Mouse (Mus musculus) hindbrain, embryonic 12.5 days (tissue): ENCODE measurements around the gene Wwox. TPM values are rescaled to one million over a fixed set of nuclear protein-coding genes. Genes with fewer than 3 reads are reported as not detected.

Experiments
- ATAC-seq: fragments of 200-750 bp; cut with Nextera tagmentation; 2 replicates; pipeline ENCODE4 v1.8.0; 2017; ENCODE audit warnings: moderate TSS enrichment; ENCODE audit not compliant: low FRiP score
- H3K27ac ChIP-seq: fragments of 300-500 bp; sonication (generic); 2 replicates; pipeline ENCODE4 v1.5.1; 2016; ENCODE audit warnings: mild to moderate bottlenecking
- H3K27me3 ChIP-seq: fragments of 300-500 bp; sonication (generic); 2 replicates; pipeline ENCODE4 v1.6.1; 2016; ENCODE audit warnings: mild to moderate bottlenecking
- H3K36me3 ChIP-seq: fragments of 300-500 bp; sonication (generic); 2 replicates; pipeline ENCODE4 v1.6.1; 2016; ENCODE audit warnings: mild to moderate bottlenecking
- H3K4me1 ChIP-seq: fragments of 300-500 bp; sonication (generic); 2 replicates; pipeline ENCODE4 v1.6.1; 2016
- H3K4me2 ChIP-seq: fragments of 300-500 bp; sonication (generic); replicated peaks from 2 replicates; pipeline ENCODE4 v1.6.1; 2016; ENCODE audit warnings: mild to moderate bottlenecking
- H3K4me3 ChIP-seq: fragments of 300-500 bp; sonication (generic); 2 replicates; pipeline ENCODE4 v1.5.1; 2016; ENCODE audit warnings: mild to moderate bottlenecking
- H3K9ac ChIP-seq: fragments of 300-500 bp; sonication (generic); 2 replicates; pipeline ENCODE4 v1.6.1; 2016; ENCODE audit warnings: mild to moderate bottlenecking, moderate library complexity
- H3K9me3 ChIP-seq: fragments of 300-500 bp; sonication (generic); replicated peaks from 2 replicates; pipeline ENCODE4 v1.6.1; 2016; ENCODE audit warnings: mild to moderate bottlenecking
- WGBS: fragments of 180-500 bp; shearing (Covaris S2); methylation state at CpG from one replicate; pipeline ENCODE4 v1.1.7; 2016; 5-methylcytosine and 5-hydroxymethylcytosine counted together
- polyA plus RNA-seq: library from polyadenylated mRNA; unstranded; fragments of >200 nt; fragmentation: Nextera tagmentation; extraction: Ambion mirVana; gene quantifications from 2 replicates; pipeline ENCODE4 v1.2.1, GENCODE M21; 2016

The Wwox gene
- polyA plus RNA-seq, 1 experiment from 2014 or later: 13.8 TPM

DNA sequence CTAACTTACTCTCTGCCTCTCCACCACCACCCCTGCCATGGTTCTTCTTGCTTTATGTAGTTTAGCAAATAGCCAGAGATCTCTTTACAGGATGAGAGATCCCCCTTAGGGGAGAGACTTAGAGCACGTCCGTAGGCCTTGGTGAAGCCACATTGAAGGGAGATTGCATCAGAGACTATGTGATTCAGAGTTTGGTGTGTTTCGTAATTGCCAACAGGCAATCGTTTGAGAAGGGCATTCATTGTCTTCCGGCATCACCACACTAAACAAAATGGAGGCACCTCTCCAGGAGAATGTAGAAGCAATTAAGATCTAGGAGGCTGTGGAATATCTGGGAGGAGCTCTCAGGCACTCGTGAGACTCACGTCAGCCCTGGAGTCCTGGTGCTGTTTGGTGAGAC, 408.2 kb downstream of the Wwox start:
- Histone ChIP-seq H3K4me1 (peaks cover 33% of the 10 kb centered on the region), H3K27me3 (no peaks in the 10 kb centered on the region), H3K4me2 (no peak overlapping the region), H3K9ac (no peak overlapping the region), H3K27ac (no peak overlapping the region), H3K9me3 (no peaks in the 10 kb centered on the region), H3K4me3 (no peak overlapping the region), H3K36me3 (no peaks in the 10 kb centered on the region)
- no peak for ATAC-seq
- WGBS: 88% methylated on average over 7 of the region's 7 CpGs

DNA sequence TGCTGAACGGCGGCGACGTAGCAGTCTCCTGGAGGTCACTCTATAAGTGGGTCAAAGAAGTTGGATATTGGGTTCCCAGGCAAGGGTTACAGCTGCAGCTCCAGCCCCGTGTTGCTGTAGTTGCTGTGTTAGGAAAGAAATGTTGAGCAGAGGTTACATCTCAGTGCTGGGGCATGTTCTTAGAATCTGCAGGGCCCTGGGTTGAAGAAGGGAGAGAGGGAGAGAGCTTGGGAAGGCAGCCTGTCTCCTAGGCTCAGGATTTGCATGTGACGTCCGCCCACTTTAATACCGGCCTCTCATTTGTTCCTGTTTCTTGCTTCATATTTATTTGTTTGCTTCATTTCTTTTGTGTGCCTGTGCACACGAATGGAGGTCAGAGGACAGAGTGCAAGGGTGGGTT, 410.0 kb downstream of the Wwox start:
- Histone ChIP-seq H3K27ac (no peak overlapping the region), H3K9ac (no peak overlapping the region), H3K9me3 (no peaks in the 10 kb centered on the region), H3K4me3 (no peak overlapping the region), H3K36me3 (no peaks in the 10 kb centered on the region), H3K4me2 (no peak overlapping the region), H3K4me1 (peaks cover 30% of the 10 kb centered on the region), H3K27me3 (no peaks in the 10 kb centered on the region)
- 54% methylated on average over 9 of the region's 9 CpGs for WGBS
- ATAC-seq: no peak

DNA sequence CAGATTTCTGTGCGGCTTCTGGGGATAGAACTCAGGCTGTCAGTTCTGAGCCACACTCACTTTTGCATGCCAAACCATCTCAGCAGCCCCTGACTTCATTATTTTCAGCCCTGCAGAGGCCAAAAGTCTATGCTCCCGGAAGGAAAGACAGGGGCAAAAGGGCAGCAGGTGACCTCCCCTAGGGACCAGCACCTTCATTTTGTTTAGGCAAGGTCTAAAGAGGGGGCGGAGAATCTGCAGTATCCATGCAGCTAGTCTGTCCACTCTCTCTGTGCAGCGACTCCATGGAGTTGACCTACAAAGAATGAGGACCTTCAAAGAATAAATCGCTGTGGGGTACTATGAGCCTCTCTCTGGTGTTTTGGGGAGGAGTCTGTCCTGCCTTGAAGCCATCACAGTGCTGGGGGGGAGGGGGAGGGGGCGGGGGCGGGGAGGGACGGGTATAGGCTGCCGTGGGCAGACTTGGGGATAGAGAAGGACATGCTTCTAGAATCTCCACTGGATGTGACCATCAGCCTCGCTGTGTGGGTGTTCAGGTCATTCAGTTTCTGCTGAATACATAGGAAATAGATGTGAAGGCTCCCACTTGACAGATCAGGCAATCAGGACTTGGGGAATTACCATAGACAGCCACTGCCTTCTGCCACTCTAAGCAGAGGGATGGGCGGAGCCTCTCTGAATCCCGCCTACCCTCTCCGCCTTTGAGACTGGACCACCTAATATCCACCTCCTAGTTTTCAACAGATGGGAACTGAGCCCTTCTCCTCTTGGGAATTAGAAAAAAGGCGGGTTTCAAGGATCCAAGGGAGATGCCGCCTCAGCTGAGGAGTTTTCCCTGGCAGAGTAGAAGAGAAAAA, 410.8 kb downstream of the Wwox start:
- no peak overlapping the region; the same call in 1 of the 2 replicates for H3K4me2 ChIP-seq
- no peaks in the 10 kb centered on the region for H3K36me3 ChIP-seq
- H3K27ac ChIP-seq: no peak overlapping the region
- H3K4me3 ChIP-seq: no peak overlapping the region
- peaks cover 29% of the 10 kb centered on the region for H3K4me1 ChIP-seq
- ATAC-seq: no peak
- H3K9me3 ChIP-seq: no peaks in the 10 kb centered on the region
- H3K27me3 ChIP-seq: no peaks in the 10 kb centered on the region
- 37% methylated on average over 15 of the region's 15 CpGs for WGBS
- H3K9ac ChIP-seq: no peak overlapping the region

DNA sequence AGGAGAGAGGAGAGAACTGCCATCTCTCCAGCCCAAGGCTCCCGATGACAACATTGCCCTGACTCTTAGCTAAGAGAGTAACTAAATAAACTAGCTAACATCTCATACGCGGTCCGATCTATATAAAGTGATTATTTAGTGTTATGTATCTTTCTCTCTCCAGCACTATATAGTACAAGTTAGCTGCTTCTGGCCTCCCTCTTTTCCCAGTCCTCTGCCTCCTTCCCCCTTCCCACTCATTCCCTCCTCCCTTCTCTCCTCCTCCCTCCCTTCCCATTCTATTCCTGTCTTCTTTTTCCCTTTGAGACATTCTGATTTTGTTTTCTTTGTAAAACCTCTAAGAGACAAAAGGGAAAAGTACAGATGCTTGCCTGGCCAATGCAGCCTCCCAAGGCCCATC, 414.3 kb downstream of the Wwox start:
- 94% methylated on average over 4 of the region's 4 CpGs for WGBS
- H3K27me3 ChIP-seq: no peaks in the 10 kb centered on the region
- no peaks in the 10 kb centered on the region for H3K36me3 ChIP-seq
- H3K4me3 ChIP-seq: no peak overlapping the region
- H3K9me3 ChIP-seq: no peaks in the 10 kb centered on the region
- no peak for ATAC-seq
- no peak overlapping the region for H3K27ac ChIP-seq
- no peak overlapping the region for H3K9ac ChIP-seq
- H3K4me1 ChIP-seq: peaks cover 26% of the 10 kb centered on the region
- no peak overlapping the region for H3K4me2 ChIP-seq

DNA sequence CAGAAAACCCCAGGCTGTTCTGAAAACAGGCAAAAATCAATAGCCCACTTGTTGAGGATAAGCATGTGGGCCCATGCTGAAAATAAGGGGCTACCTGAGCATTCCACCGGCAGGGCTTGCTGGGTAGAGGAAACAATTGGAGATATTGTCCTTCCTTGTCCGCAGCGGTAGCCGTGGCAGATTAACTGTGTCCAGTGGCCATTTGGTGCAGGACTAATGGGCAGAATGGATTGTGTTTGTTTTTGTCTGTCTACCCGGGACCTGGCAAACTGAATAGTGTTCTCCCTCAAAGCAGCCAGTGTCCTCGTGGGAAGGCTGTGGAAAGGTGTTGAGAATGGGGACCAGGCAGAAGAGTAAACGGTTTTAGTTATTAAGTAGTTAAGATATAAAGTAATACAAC, 416.4 kb downstream of the Wwox start:
- 13% methylated on average over 7 of the region's 7 CpGs for WGBS
- no peaks in the 10 kb centered on the region for H3K36me3 ChIP-seq
- no peak for ATAC-seq
- H3K4me2 ChIP-seq: no peak overlapping the region
- H3K4me1 ChIP-seq: 0 out of 2 replicates have a peak, but pooled peaks cover 8% of the 10 kb centered on the region
- H3K27ac ChIP-seq: no peak overlapping the region
- H3K9ac ChIP-seq: no peak overlapping the region
- no peak overlapping the region for H3K4me3 ChIP-seq
- H3K9me3 ChIP-seq: no peaks in the 10 kb centered on the region
- H3K27me3 ChIP-seq: no peaks in the 10 kb centered on the region

DNA sequence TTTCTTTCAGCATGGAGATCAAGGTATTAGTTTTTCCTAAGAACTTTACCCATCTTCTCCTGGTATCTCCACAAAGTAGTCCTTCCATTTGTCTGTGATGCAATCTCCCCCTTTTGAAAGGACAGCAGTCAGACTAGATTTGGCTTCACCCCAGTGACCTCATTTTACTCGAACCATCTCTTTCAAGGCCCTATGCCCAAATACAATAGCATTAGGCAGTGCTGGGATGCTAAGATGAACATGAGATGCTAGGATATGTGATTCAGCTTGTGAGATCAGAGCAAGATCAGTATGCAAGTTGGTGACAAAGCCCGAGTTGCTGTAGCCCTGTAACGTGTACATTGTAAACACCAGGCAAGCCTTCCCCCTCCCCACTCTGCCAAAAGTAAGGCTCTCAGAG, 426.5 kb downstream of the Wwox start:
- Histone ChIP-seq H3K4me1 (no peaks in the 10 kb centered on the region), H3K36me3 (no peaks in the 10 kb centered on the region), H3K9ac (no peak overlapping the region), H3K9me3 (peaks cover 4% of the 10 kb centered on the region; the same call in 1 of the 2 replicates), H3K4me2 (no peak overlapping the region), H3K27me3 (no peaks in the 10 kb centered on the region), H3K27ac (no peak overlapping the region), H3K4me3 (no peak overlapping the region)
- ATAC-seq: no peak
- 31% methylated on average over 3 of the region's 3 CpGs for WGBS

DNA sequence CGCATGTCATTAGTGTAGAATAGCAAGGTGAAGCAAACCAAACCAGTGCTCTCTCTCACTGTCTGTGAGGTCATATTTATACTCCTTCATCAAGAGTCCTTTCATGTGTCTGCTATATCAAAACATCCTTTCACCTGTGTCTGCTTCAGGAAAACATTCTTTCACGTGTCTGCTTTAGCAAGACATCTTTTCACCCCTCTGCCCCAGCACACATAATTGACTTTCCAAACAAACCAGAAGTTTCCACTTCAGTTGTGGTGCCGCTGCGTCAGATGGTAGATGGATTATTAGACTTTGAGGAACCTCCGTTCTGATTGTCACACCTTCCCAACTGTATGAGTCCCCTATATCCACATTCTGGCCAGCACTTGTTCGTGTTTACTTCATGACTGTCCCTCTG, 429.9 kb downstream of the Wwox start:
- Histone ChIP-seq H3K36me3 (no peaks in the 10 kb centered on the region), H3K27me3 (no peaks in the 10 kb centered on the region), H3K4me3 (no peak overlapping the region), H3K27ac (no peak overlapping the region), H3K9ac (no peak overlapping the region), H3K4me2 (no peak overlapping the region), H3K4me1 (no peaks in the 10 kb centered on the region), H3K9me3 (peaks cover 4% of the 10 kb centered on the region; the same call in 1 of the 2 replicates)
- 89% methylated on average over 6 of the region's 6 CpGs for WGBS
- no peak for ATAC-seq

DNA sequence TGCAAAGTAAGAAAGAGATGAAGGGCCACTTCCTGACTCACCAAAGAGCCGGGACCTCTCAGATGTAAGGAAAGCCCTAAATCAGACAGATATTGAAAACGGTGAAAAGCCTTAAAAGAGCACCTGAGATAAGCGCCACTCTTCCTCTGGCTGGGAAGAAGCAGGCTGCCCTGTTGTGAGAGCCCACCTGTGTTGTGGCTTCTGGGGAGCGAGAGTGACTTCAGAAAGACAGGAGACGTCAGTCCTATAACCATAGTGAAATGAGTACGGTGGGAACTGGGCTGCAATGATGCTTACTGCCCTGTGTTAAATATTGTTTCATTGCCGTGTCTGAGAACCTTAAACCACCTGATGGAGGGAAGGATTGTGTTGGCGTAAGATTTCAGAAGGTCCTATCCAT, 431.0 kb downstream of the Wwox start:
- WGBS: 93% methylated on average over 8 of the region's 8 CpGs

DNA sequence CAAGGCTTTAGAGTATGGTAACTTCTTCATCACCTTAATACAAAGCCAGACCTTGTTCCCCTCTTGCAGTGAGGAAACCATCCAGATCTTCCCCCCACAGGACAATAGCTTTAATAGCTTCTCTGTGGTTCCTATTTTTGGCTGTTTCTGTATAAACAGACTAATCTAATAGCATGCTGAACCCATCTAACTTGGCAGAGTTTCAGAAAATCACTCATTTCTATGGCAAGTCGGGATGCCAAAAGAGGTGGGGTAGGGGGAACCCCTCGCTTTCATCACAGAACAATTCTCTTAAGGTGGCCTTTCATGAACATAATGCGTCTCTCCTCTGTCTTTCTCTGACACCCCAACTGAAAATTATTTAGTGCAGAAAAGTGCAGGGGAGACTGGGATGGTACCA, 433.0 kb downstream of the Wwox start:
- 87% methylated on average over 3 of the region's 3 CpGs for WGBS
- peaks cover 4% of the 10 kb centered on the region; the same call in 1 of the 2 replicates for H3K9me3 ChIP-seq
- no peak overlapping the region for H3K9ac ChIP-seq
- no peaks in the 10 kb centered on the region for H3K36me3 ChIP-seq
- H3K4me3 ChIP-seq: no peak overlapping the region
- no peak overlapping the region for H3K27ac ChIP-seq
- no peak overlapping the region for H3K4me2 ChIP-seq
- H3K4me1 ChIP-seq: peaks cover 20% of the 10 kb centered on the region
- no peak for ATAC-seq
- no peaks in the 10 kb centered on the region for H3K27me3 ChIP-seq

More for the DNA sequence above, 431.0 kb downstream of the Wwox start:
- Histone ChIP-seq H3K27me3 (no peaks in the 10 kb centered on the region), H3K27ac (no peak overlapping the region), H3K4me1 (0 out of 2 replicates have a peak, but pooled peaks cover 3% of the 10 kb centered on the region), H3K36me3 (no peaks in the 10 kb centered on the region), H3K4me2 (no peak overlapping the region), H3K4me3 (no peak overlapping the region), H3K9me3 (peaks cover 4% of the 10 kb centered on the region; the same call in 1 of the 2 replicates), H3K9ac (no peak overlapping the region)
- no peak for ATAC-seq

DNA sequence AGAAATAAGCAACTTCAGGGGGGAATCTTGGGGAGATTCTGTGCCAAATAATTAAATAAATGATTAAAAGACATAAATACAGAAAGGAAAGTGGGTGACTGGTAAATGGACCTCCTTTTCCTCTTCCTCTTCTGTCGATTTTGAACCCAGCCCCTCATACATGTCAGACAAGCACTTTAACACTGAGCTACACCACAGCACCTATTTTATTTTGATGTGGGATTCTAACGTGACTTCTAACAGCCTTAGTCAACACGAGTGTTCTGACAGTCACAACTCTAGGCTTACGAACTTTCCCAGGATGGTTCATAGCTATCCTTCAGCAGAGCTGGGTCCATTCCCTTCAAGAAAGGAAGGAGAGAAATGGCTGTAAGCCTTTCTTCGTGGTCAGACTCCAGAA, 435.7 kb downstream of the Wwox start:
- 83% methylated on average over 5 of the region's 5 CpGs for WGBS
- Histone ChIP-seq H3K4me1 (peaks cover 31% of the 10 kb centered on the region), H3K9me3 (no peaks in the 10 kb centered on the region), H3K4me2 (no peak overlapping the region), H3K27ac (no peak overlapping the region), H3K27me3 (peaks cover 13% of the 10 kb centered on the region; the same call in 1 of the 2 replicates), H3K36me3 (no peaks in the 10 kb centered on the region), H3K9ac (no peak overlapping the region), H3K4me3 (no peak overlapping the region)
- no peak for ATAC-seq

DNA sequence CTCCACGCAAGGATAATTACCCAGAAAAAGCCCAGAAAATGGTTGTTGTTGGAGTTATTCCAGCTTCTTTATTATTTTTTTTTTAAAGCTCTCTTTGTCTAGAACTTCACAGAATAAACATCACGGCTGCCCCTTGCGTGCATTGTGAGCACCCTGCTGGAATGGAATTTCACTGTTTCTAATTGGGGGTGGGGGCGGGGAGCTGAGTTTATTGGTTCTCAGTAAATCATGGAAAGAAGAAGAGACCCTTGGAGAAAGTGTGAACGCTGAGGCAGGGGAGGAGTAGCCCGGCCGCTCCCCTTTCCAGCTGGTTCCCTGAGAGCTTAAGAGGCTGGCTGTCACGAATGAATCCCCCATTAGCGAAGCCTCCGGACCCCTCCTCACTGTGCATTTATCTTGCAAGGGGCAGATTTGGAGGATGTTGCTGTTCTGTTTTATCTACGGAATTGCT, 436.7 kb downstream of the Wwox start:
- Histone ChIP-seq H3K27ac (no peak overlapping the region; the same call in 1 of the 2 replicates), H3K27me3 (peaks cover 13% of the 10 kb centered on the region; the same call in 1 of the 2 replicates), H3K36me3 (no peaks in the 10 kb centered on the region), H3K9ac (no peak overlapping the region), H3K4me2 (peak overlapping the region; percentile 21; the same call in 1 of the 2 replicates), H3K4me1 (peaks cover 31% of the 10 kb centered on the region), H3K9me3 (no peaks in the 10 kb centered on the region), H3K4me3 (no peak overlapping the region)
- no peak for ATAC-seq
- 10% methylated on average over 11 of the region's 11 CpGs for WGBS

DNA sequence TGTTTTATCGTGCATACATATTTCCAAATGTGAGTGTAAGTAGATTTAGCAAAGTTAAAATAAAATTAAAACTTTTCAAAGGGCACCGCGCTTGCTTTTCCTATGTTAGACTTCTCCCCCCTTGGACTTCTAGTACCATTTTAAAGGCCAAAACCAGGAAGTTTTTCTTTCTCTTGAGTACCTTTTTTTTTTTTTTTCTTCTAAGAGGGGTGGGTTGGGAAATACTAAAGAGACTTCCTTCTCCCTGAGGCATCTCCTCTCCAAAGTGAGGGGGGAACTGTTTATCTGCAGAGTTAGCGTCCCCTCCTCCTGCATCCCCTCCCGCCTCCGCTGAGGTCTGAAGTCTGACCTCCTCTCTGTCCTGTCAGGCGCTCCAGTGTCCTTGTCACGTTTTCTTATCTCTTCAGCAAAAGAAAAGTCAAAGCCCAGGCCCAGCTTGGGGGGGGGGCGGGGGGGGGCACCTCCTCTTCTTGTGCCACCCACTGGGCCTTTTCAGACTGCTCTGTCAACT, 437.3 kb downstream of the Wwox start:
- Histone ChIP-seq H3K4me1 (peaks cover 31% of the 10 kb centered on the region), H3K9ac (no peak overlapping the region), H3K27ac (no peak overlapping the region)

More for the DNA sequence above, 437.3 kb downstream of the Wwox start:
- no peak overlapping the region for H3K4me3 ChIP-seq
- H3K9me3 ChIP-seq: no peaks in the 10 kb centered on the region
- ATAC-seq: no peak
- 32% methylated on average over 9 of the region's 9 CpGs for WGBS
- no peak overlapping the region for H3K4me2 ChIP-seq
- no peaks in the 10 kb centered on the region for H3K36me3 ChIP-seq
- peaks cover 13% of the 10 kb centered on the region; the same call in 1 of the 2 replicates for H3K27me3 ChIP-seq
